Mouse (Mus musculus): ENCODE results near the gene Kcng3. TPM values are rescaled to one million over a fixed set of nuclear protein-coding genes. Genes with fewer than 3 reads are reported as not detected.

The Kcng3 gene
- polyA plus RNA-seq, 1 experiment from 2014 or later: 0.05 TPM

DNA sequence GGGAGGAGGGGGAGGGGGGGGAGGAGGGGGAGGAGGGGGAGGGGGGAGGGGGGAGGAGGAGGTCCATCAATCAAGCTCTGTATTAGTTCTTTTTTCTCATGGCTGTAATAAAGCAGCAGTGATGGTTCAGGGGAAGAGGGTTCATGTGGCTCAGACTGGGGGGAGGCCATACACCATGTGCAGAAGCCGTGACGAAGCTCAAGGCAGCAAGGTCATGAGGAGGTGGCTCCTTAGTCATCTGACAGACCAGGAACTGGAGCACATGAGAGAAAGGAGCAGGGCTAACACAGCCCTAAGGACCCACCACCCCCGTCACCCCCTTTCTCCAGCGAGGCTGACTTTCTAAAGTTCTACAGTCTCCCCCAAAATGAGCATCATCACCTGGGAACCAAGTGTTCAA is 22.2 kb downstream of the Kcng3 start:
- Histone ChIP-seq H3K9ac (replicated peaks) (no peak overlapping the region), H3K9me3 (replicated peaks) (no peaks in the 10 kb centered on the region)
- 65% methylated on average over 4 of the region's 4 CpGs for WGBS

GRCm38 (mm10) chr17:83600976-83601375 is 30.7 kb downstream of the Kcng3 start:
- Histone ChIP-seq H3K9ac (replicated peaks) (no peak overlapping the region), H3K4me2 (no peak overlapping the region), H3K27ac (replicated peaks) (no peak overlapping the region), H3K4me1 (no peaks in the 10 kb centered on the region), H3K27me3 (replicated peaks) (no peaks in the 10 kb centered on the region), H3K4me3 (replicated peaks) (no peak overlapping the region), H3K36me3 (no peaks in the 10 kb centered on the region), H3K9me3 (replicated peaks) (no peaks in the 10 kb centered on the region)
- 88% methylated on average over 12 of the region's 12 CpGs for WGBS
- no peak for ATAC-seq (ENCODE audit: low FRiP score)

More for the DNA sequence above, 22.2 kb downstream of the Kcng3 start:
- H3K4me2 ChIP-seq: no peak overlapping the region
- no peaks in the 10 kb centered on the region for H3K27me3 ChIP-seq (replicated peaks)
- no peak overlapping the region for H3K27ac ChIP-seq (replicated peaks)
- no peak overlapping the region for H3K4me3 ChIP-seq (replicated peaks)
- peaks cover 7% of the 10 kb centered on the region; the same call in 1 of the 2 replicates for H3K4me1 ChIP-seq
- ATAC-seq (ENCODE audit: low FRiP score): no peak
- H3K36me3 ChIP-seq: no peaks in the 10 kb centered on the region

DNA sequence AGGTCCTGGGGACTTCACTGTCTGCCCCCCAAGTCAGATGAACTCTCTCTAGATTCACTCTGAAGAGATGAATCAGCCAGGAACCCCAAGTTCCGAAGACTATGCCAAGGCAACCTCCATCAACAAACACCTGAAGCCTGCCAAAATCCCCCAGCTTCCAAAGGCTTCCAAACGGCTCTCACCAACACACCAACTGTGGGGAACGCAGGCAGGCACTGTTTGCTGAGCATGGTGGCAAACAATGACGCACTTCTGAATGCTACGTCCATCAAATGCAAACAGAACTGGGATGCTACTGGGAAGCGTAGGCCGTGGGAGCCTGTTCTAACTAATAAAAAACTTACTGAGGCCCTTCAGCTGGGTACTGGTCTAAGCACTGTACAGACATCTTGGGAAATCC is 35.7 kb downstream of the Kcng3 start:
- no peaks in the 10 kb centered on the region for H3K36me3 ChIP-seq

GRCm38 (mm10) chr17:83594526-83594925 is 37.2 kb downstream of the Kcng3 start:
- Histone ChIP-seq H3K9ac (replicated peaks) (no peak overlapping the region), H3K4me1 (no peaks in the 10 kb centered on the region), H3K27me3 (replicated peaks) (no peaks in the 10 kb centered on the region), H3K4me2 (no peak overlapping the region), H3K27ac (replicated peaks) (no peak overlapping the region), H3K9me3 (replicated peaks) (no peaks in the 10 kb centered on the region), H3K4me3 (replicated peaks) (no peak overlapping the region), H3K36me3 (no peaks in the 10 kb centered on the region)
- ATAC-seq (ENCODE audit: low FRiP score): no peak
- 85% methylated on average over 8 of the region's 8 CpGs for WGBS

More for the DNA sequence above, 35.7 kb downstream of the Kcng3 start:
- Histone ChIP-seq H3K4me1 (no peaks in the 10 kb centered on the region), H3K4me2 (no peak overlapping the region), H3K4me3 (replicated peaks) (no peak overlapping the region), H3K9me3 (replicated peaks) (no peaks in the 10 kb centered on the region), H3K9ac (replicated peaks) (no peak overlapping the region), H3K27ac (replicated peaks) (no peak overlapping the region), H3K27me3 (replicated peaks) (no peaks in the 10 kb centered on the region)
- 79% methylated on average over 7 of the region's 7 CpGs for WGBS
- ATAC-seq (ENCODE audit: low FRiP score): no peak

- WGBS: 64% methylated on average over 10 of the region's 10 CpGs
- 0 out of 2 replicates have a peak, but pooled peaks cover 4% of the 10 kb centered on the region for H3K9me3 ChIP-seq (replicated peaks)
- no peak for ATAC-seq (ENCODE audit: low FRiP score)
These were observed 38.3 kb downstream of the Kcng3 start for GRCm38 (mm10) chr17:83593396-83593795.

GRCm38 (mm10) chr17:83588663-83589341 is 42.9 kb downstream of the Kcng3 start:
- H3K4me3 ChIP-seq (replicated peaks): no peak overlapping the region
- no peak for ATAC-seq (ENCODE audit: low FRiP score)

More at GRCm38 (mm10) chr17:83593396-83593795, 38.3 kb downstream of the Kcng3 start:
- Histone ChIP-seq H3K4me3 (replicated peaks) (no peak overlapping the region), H3K36me3 (no peaks in the 10 kb centered on the region), H3K9ac (replicated peaks) (no peak overlapping the region), H3K27ac (replicated peaks) (no peak overlapping the region), H3K4me1 (no peaks in the 10 kb centered on the region), H3K4me2 (no peak overlapping the region), H3K27me3 (replicated peaks) (no peaks in the 10 kb centered on the region)

GRCm38 (mm10) chr17:83587731-83588130 is 44.0 kb downstream of the Kcng3 start:
- Histone ChIP-seq H3K4me1 (no peaks in the 10 kb centered on the region), H3K4me3 (replicated peaks) (no peak overlapping the region)
- ATAC-seq (ENCODE audit: low FRiP score): no peak

More at GRCm38 (mm10) chr17:83588663-83589341, 42.9 kb downstream of the Kcng3 start:
- Histone ChIP-seq H3K4me2 (no peak overlapping the region), H3K4me1 (no peaks in the 10 kb centered on the region), H3K9me3 (replicated peaks) (0 out of 2 replicates have a peak, but pooled peaks cover 4% of the 10 kb centered on the region), H3K9ac (replicated peaks) (no peak overlapping the region), H3K36me3 (no peaks in the 10 kb centered on the region), H3K27ac (replicated peaks) (no peak overlapping the region), H3K27me3 (replicated peaks) (no peaks in the 10 kb centered on the region)
- 88% methylated on average over 6 of the region's 6 CpGs for WGBS

GRCm38 (mm10) chr17:83582585-83582984 is 49.1 kb downstream of the Kcng3 start:
- H3K9ac ChIP-seq (replicated peaks): no peak overlapping the region
- H3K36me3 ChIP-seq: no peaks in the 10 kb centered on the region
- no peaks in the 10 kb centered on the region for H3K9me3 ChIP-seq (replicated peaks)
- no peak for ATAC-seq (ENCODE audit: low FRiP score)
- no peaks in the 10 kb centered on the region for H3K27me3 ChIP-seq (replicated peaks)
- H3K4me3 ChIP-seq (replicated peaks): no peak overlapping the region
- H3K4me1 ChIP-seq: no peaks in the 10 kb centered on the region
- H3K27ac ChIP-seq (replicated peaks): no peak overlapping the region
- H3K4me2 ChIP-seq: no peak overlapping the region
- 77% methylated on average over 2 of the region's 2 CpGs for WGBS

More at GRCm38 (mm10) chr17:83587731-83588130, 44.0 kb downstream of the Kcng3 start:
- 0 out of 2 replicates have a peak, but pooled peaks cover 4% of the 10 kb centered on the region for H3K9me3 ChIP-seq (replicated peaks)
- no peak overlapping the region for H3K9ac ChIP-seq (replicated peaks)
- no peak overlapping the region for H3K27ac ChIP-seq (replicated peaks)
- no peak overlapping the region for H3K4me2 ChIP-seq
- no peaks in the 10 kb centered on the region for H3K27me3 ChIP-seq (replicated peaks)
- no peaks in the 10 kb centered on the region for H3K36me3 ChIP-seq
- 93% methylated on average over 8 of the region's 8 CpGs for WGBS

DNA sequence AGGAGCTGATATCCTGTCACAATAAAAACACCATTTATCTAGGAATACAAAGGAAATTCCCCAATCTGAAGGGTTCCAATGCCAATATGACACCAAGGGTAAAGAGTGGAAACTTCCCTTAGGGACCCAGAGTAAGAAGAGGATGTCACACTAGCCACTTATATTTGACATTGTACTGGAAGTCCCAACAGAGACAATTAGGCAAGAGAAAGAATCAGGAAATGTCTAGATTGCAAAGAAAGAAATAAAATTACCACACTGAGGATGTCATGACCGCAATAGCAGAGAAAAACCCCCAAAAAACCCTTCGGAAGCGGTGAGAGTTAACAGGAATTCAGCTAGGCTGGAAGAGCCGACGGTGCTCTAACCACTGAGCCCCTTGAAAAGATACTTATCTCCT is 51.0 kb downstream of the Kcng3 start:
- WGBS: 86% methylated on average over 5 of the region's 5 CpGs
- Histone ChIP-seq H3K9me3 (replicated peaks) (no peaks in the 10 kb centered on the region), H3K4me2 (no peak overlapping the region), H3K36me3 (no peaks in the 10 kb centered on the region), H3K4me1 (no peaks in the 10 kb centered on the region), H3K27ac (replicated peaks) (no peak overlapping the region), H3K27me3 (replicated peaks) (no peaks in the 10 kb centered on the region), H3K9ac (replicated peaks) (no peak overlapping the region), H3K4me3 (replicated peaks) (no peak overlapping the region)
- ATAC-seq (ENCODE audit: low FRiP score): no peak

DNA sequence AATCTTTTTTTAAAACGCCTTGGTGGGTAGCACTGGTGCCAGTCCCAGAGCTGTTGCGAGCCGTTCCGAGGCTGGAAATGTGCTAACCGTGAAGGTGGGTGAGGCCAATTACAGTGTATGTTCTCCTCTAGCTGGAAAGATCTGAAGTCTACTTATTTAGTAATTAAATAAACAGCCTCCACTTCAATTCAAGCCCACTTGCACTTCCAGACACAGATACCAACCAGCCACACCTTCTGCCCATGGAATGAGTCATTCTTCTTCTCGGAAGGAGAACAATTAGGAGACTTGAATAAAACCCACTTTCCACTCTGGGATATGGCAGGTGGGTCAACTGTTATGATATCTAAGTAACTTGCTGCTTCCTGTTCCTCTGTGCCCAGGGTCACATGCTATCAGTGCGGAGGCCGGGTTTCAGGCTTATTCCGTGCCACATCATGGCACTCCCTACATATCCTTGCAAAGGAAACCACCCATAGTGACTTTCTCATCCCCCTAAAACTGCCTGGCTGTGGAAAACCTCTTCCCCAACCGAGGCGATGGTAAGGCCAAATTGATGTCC is 54.8 kb downstream of the Kcng3 start:
- H3K36me3 ChIP-seq: no peaks in the 10 kb centered on the region
- H3K4me3 ChIP-seq (replicated peaks): no peak overlapping the region
- H3K27ac ChIP-seq (replicated peaks): no peak overlapping the region
- ATAC-seq (ENCODE audit: low FRiP score): no peak
- no peaks in the 10 kb centered on the region for H3K9me3 ChIP-seq (replicated peaks)
- no peak overlapping the region for H3K4me2 ChIP-seq
- H3K4me1 ChIP-seq: peaks cover 4% of the 10 kb centered on the region; the same call in 1 of the 2 replicates
- no peak overlapping the region for H3K9ac ChIP-seq (replicated peaks)
- H3K27me3 ChIP-seq (replicated peaks): no peaks in the 10 kb centered on the region
- WGBS: 93% methylated on average over 11 of the region's 11 CpGs

DNA sequence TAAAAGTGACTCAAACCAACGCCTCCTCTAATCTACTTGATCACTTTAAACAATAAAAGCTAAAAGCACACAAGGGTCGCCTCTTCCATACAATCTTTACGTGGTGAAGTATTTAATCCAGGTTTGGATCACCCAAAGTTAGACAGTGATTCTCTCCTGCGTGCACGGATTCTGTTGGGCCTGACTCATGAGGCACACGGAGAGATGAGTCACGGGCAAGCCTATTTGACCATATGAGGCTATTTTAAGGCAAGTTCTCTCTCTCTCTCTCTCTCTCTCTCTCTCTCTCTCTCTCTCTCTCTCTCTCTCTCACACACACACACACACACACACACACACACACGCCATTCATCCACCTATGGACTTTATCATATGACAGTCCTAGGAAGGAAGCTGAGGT is 57.1 kb downstream of the Kcng3 start:
- ATAC-seq (ENCODE audit: low FRiP score): no peak
- Histone ChIP-seq H3K36me3 (no peaks in the 10 kb centered on the region), H3K4me3 (replicated peaks) (no peak overlapping the region), H3K9ac (replicated peaks) (no peak overlapping the region), H3K27ac (replicated peaks) (no peak overlapping the region), H3K4me2 (no peak overlapping the region), H3K27me3 (replicated peaks) (no peaks in the 10 kb centered on the region), H3K4me1 (peaks cover 4% of the 10 kb centered on the region; the same call in 1 of the 2 replicates), H3K9me3 (replicated peaks) (no peaks in the 10 kb centered on the region)
- 92% methylated on average over 8 of the region's 8 CpGs for WGBS

DNA sequence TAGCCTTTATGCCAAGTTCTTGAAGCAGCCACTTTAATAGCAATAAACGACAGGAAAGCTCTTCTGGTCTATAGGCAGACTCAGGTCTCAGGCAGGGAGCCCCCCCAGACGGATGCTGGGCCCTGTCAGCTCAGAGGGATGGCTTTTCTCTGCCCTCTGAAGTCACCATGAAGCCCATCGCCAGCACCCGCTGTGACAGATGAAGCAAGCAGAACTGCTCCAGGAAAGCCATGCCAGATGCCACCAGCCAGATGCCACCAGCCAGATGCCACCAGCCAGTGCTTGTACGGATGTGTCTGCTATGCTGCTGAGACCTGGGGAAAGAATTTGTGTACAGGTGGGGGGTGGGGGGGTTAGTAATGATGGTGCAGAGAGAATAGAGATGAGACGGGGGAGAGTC is 58.6 kb downstream of the Kcng3 start:
- Histone ChIP-seq H3K36me3 (no peaks in the 10 kb centered on the region), H3K27me3 (replicated peaks) (no peaks in the 10 kb centered on the region), H3K4me2 (no peak overlapping the region), H3K4me3 (replicated peaks) (no peak overlapping the region), H3K4me1 (peaks cover 4% of the 10 kb centered on the region; the same call in 1 of the 2 replicates), H3K9me3 (replicated peaks) (no peaks in the 10 kb centered on the region), H3K9ac (replicated peaks) (no peak overlapping the region), H3K27ac (replicated peaks) (no peak overlapping the region)
- 43% methylated on average over 6 of the region's 6 CpGs for WGBS
- no peak for ATAC-seq (ENCODE audit: low FRiP score)
